Mouse (Mus musculus) cerebellum, adult 9-11 months (tissue): ENCODE measurements at regions not wholly inside any gene's neighbourhood (a gene's known extent, or its start where the extent isn't known, plus 50 kb on each side); places are given as distances from the start of the nearest gene placed in this dataset.
"Not testable (repeated sequence)": the region's sequence is repeated elsewhere in the genome, so short reads cannot be mapped to it uniquely, and the experiment has no call there.

Experiments used
- DNase-seq: peaks from one replicate; pipeline ENCODE4 v3.0.0; 2022

GRCm38 (mm10) chr13:44480128-44480527 lies 249.1 kb upstream of the Jarid2 start:
- no peak for DNase-seq

GRCm38 (mm10) chr13:44482661-44483060 lies 246.6 kb upstream of the Jarid2 start:
- no peak for DNase-seq

GRCm38 (mm10) chr13:44484582-44485329 lies 244.5 kb upstream of the Jarid2 start:
- DNase-seq, result peak; percentile 81

- no peak for DNase-seq
Observed at GRCm38 (mm10) chr13:44490935-44491465, 238.3 kb upstream of the Jarid2 start.

- no peak for DNase-seq
Observed at GRCm38 (mm10) chr13:44493884-44494283, 235.4 kb upstream of the Jarid2 start.

- no peak for DNase-seq
Observed at GRCm38 (mm10) chr13:44495450-44495849, 233.8 kb upstream of the Jarid2 start.

- peak; percentile 79 for DNase-seq
Observed at GRCm38 (mm10) chr13:44496596-44496995, 232.7 kb upstream of the Jarid2 start.

GRCm38 (mm10) chr13:44500896-44501295 lies 228.4 kb upstream of the Jarid2 start:
- DNase-seq, result not testable (repeated sequence)

GRCm38 (mm10) chr13:44501777-44502321 lies 227.4 kb upstream of the Jarid2 start:
- DNase-seq, result no peak

- peak; percentile 46 for DNase-seq
Observed at GRCm38 (mm10) chr13:44502612-44503256, 226.5 kb upstream of the Jarid2 start.

GRCm38 (mm10) chr13:44503257-44503950 lies 225.9 kb upstream of the Jarid2 start:
- no peak for DNase-seq

GRCm38 (mm10) chr13:44504455-44504854 lies 224.8 kb upstream of the Jarid2 start:
- DNase-seq, result no peak

- DNase-seq, result no peak
Observed at GRCm38 (mm10) chr13:44506975-44507374, 222.3 kb upstream of the Jarid2 start.

- no peak for DNase-seq
Observed at GRCm38 (mm10) chr13:44509526-44510159, 219.6 kb upstream of the Jarid2 start.

- no peak for DNase-seq
Observed at GRCm38 (mm10) chr13:44513378-44514285, 215.6 kb upstream of the Jarid2 start.

- no peak for DNase-seq
Observed at GRCm38 (mm10) chr13:44514636-44515158, 214.6 kb upstream of the Jarid2 start.

GRCm38 (mm10) chr13:44516863-44517262 lies 212.4 kb upstream of the Jarid2 start:
- DNase-seq, result no peak

GRCm38 (mm10) chr13:44517312-44517711 lies 212.0 kb upstream of the Jarid2 start:
- no peak for DNase-seq

- no peak for DNase-seq
Observed at GRCm38 (mm10) chr13:44518215-44518614, 211.1 kb upstream of the Jarid2 start.

- no peak for DNase-seq
Observed at GRCm38 (mm10) chr13:44523516-44523915, 205.8 kb upstream of the Jarid2 start.

- no peak for DNase-seq
Observed at GRCm38 (mm10) chr13:44530867-44531564, 198.3 kb upstream of the Jarid2 start.
